Mouse (Mus musculus) right cerebral cortex, postnatal 36 days (tissue): Measurements from ENCODE around the gene Actr1a.

ENCODE experiments used
- DNase-seq, 2 experiments: peaks; one replicate each; pipeline ENCODE4 v3.0.0; 2022; ENCODE audit warnings: low spot score in 2 of 2, mixed read lengths in 1 of 2

Actr1a gene

GRCm38 (mm10) chr19:46327531-46328064, 68.0 kb downstream of the Actr1a start:
- no peak for DNase-seq
